Mouse (Mus musculus): ENCODE measurements around the gene Nsun5.
"Not testable (repeated sequence)": the region's sequence is repeated elsewhere in the genome, so short reads cannot be mapped to it uniquely, and the experiment has no call there.

GRCm38 (mm10) chr5:135369196-135369595, 557 bp upstream of the Nsun5 start:
- TF ChIP-seq CTCF (IDR thresholded peaks at IDR 0.05; ENCODE audit: insufficient read depth, low read length); POLR2A (IDR thresholded peaks at IDR 0.05; ENCODE audit: borderline replicate concordance, extremely low read depth, low read depth, low read length): not testable (repeated sequence)
